Mouse (Mus musculus): ENCODE measurements at regions not wholly inside any gene's neighbourhood (a gene's known extent, or its start where the extent isn't known, plus 50 kb on each side); places are given as distances from the start of the nearest gene placed in this dataset.

- no peak for ATAC-seq (ENCODE audit: low FRiP score, low TSS enrichment)
- 86% methylated on average over 20 of the region's 20 CpGs for WGBS
- H3K4me3 ChIP-seq (ENCODE audit: low read length) = no peak overlapping the region
Measured at GRCm38 (mm10) chr8:9152313-9152925, 462.1 kb upstream of the Arglu1 start.

GRCm38 (mm10) chr8:9144362-9144761, 454.0 kb upstream of the Arglu1 start:
- Histone ChIP-seq H3K36me3 (ENCODE audit: control insufficient read depth, insufficient read depth, low read length) (no peaks in the 10 kb centered on the region), H3K27ac (ENCODE audit: low read depth, low read length) (no peak overlapping the region), H3K27me3 (ENCODE audit: control insufficient read depth, insufficient read depth, low read length) (no peaks in the 10 kb centered on the region), H3K9me3 (ENCODE audit: control insufficient read depth, low read length) (no peaks in the 10 kb centered on the region), H3K4me3 (ENCODE audit: low read length) (no peak overlapping the region), H3K9ac (ENCODE audit: low read depth, low read length) (no peak overlapping the region), H3K4me1 (ENCODE audit: control insufficient read depth, insufficient read depth, low read length) (no peaks in the 10 kb centered on the region), H3K4me2 (replicated peaks; ENCODE audit: low read depth, low read length) (no peak overlapping the region)
- ATAC-seq (ENCODE audit: low FRiP score, low TSS enrichment) = no peak
- WGBS = 93% methylated on average over 3 of the region's 3 CpGs

More at GRCm38 (mm10) chr8:9152313-9152925, 462.1 kb upstream of the Arglu1 start:
- H3K36me3 ChIP-seq (ENCODE audit: control insufficient read depth, insufficient read depth, low read length) = no peaks in the 10 kb centered on the region
- H3K27me3 ChIP-seq (ENCODE audit: control insufficient read depth, insufficient read depth, low read length) = no peaks in the 10 kb centered on the region
- H3K4me2 ChIP-seq (replicated peaks; ENCODE audit: low read depth, low read length) = no peak overlapping the region
- peaks cover 3% of the 10 kb centered on the region; the same call in 1 of the 2 replicates for H3K4me1 ChIP-seq (ENCODE audit: control insufficient read depth, insufficient read depth, low read length)
- no peak overlapping the region for H3K27ac ChIP-seq (ENCODE audit: low read depth, low read length)
- H3K9me3 ChIP-seq (ENCODE audit: control insufficient read depth, low read length) = no peaks in the 10 kb centered on the region
- H3K9ac ChIP-seq (ENCODE audit: low read depth, low read length) = no peak overlapping the region

- 49% methylated on average over 3 of the region's 3 CpGs for WGBS
- Histone ChIP-seq H3K9me3 (ENCODE audit: control insufficient read depth, low read length) (no peaks in the 10 kb centered on the region), H3K4me1 (ENCODE audit: control insufficient read depth, insufficient read depth, low read length) (no peaks in the 10 kb centered on the region), H3K27ac (ENCODE audit: low read depth, low read length) (no peak overlapping the region), H3K4me2 (replicated peaks; ENCODE audit: low read depth, low read length) (no peak overlapping the region), H3K4me3 (ENCODE audit: low read length) (no peak overlapping the region), H3K36me3 (ENCODE audit: control insufficient read depth, insufficient read depth, low read length) (no peaks in the 10 kb centered on the region), H3K27me3 (ENCODE audit: control insufficient read depth, insufficient read depth, low read length) (no peaks in the 10 kb centered on the region), H3K9ac (ENCODE audit: low read depth, low read length) (no peak overlapping the region)
- ATAC-seq (ENCODE audit: low FRiP score, low TSS enrichment) = no peak
Measured at GRCm38 (mm10) chr8:9139781-9140180, 449.5 kb upstream of the Arglu1 start.

DNA sequence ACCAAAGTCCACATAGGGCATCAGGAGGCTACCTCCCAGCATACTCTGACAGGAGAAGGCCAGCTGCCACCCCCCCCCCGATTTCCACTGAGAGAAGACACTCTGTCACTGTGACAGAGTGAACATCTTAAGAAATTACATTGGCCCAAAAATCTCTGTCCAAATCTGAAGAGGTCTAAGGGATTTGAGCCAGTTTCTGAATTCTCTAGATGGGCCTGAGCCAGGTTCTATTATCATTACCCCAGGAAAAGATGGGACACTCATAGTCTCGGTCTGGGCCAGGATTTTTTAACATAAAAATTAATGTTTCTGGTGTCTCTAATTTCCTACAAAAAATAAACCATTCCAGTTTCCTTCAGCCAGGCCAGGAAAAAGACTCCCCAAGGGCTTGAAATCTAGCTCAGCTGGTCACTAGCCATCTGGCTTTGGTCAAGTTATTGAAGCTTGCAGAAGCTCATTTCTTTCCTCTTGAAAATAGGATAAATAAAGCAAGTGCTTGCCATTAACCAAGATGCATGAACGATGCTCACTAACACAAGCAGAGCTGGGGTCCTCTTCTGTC, 448.8 kb upstream of the Arglu1 start:
- no peak overlapping the region for H3K27ac ChIP-seq (ENCODE audit: low read depth, low read length)
- no peak overlapping the region for H3K4me3 ChIP-seq (ENCODE audit: low read length)

DNA sequence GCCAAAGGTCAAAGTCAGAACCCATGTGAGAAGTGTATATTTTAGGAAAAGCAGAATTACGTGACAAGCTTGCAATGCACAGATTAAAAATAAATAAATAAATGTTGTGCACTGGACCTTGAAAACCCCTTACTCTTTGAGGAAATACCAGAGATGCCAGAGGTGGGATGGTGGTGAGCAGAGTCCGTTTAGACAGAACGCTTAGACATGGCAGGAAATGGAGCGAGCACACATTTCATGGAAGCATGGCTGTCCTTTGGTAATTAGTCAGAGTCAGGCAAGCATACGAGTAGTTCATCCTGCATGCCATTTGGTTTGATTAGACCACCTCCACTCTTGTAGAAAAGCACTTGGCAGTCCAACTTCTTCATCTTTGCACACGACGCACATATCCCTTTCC, 443.4 kb upstream of the Arglu1 start:
- no peak overlapping the region for H3K9ac ChIP-seq (ENCODE audit: low read depth, low read length)
- H3K27ac ChIP-seq (ENCODE audit: low read depth, low read length) = no peak overlapping the region
- H3K4me3 ChIP-seq (ENCODE audit: low read length) = no peak overlapping the region
- H3K9me3 ChIP-seq (ENCODE audit: control insufficient read depth, low read length) = no peaks in the 10 kb centered on the region
- H3K36me3 ChIP-seq (ENCODE audit: control insufficient read depth, insufficient read depth, low read length) = no peaks in the 10 kb centered on the region
- H3K4me1 ChIP-seq (ENCODE audit: control insufficient read depth, insufficient read depth, low read length) = peaks cover 3% of the 10 kb centered on the region; the same call in 1 of the 2 replicates
- WGBS = 37% methylated on average over 7 of the region's 7 CpGs
- H3K27me3 ChIP-seq (ENCODE audit: control insufficient read depth, insufficient read depth, low read length) = no peaks in the 10 kb centered on the region
- no peak overlapping the region for H3K4me2 ChIP-seq (replicated peaks; ENCODE audit: low read depth, low read length)
- ATAC-seq (ENCODE audit: low FRiP score, low TSS enrichment) = peak; percentile 55; the same call in 1 of the 2 replicates

More for the DNA sequence above, 448.8 kb upstream of the Arglu1 start:
- no peak for ATAC-seq (ENCODE audit: low FRiP score, low TSS enrichment)
- Histone ChIP-seq H3K9ac (ENCODE audit: low read depth, low read length) (no peak overlapping the region), H3K27me3 (ENCODE audit: control insufficient read depth, insufficient read depth, low read length) (no peaks in the 10 kb centered on the region), H3K9me3 (ENCODE audit: control insufficient read depth, low read length) (no peaks in the 10 kb centered on the region), H3K4me2 (replicated peaks; ENCODE audit: low read depth, low read length) (no peak overlapping the region), H3K36me3 (ENCODE audit: control insufficient read depth, insufficient read depth, low read length) (no peaks in the 10 kb centered on the region), H3K4me1 (ENCODE audit: control insufficient read depth, insufficient read depth, low read length) (no peaks in the 10 kb centered on the region; the same call in 1 of the 2 replicates)
- 69% methylated on average over 3 of the region's 3 CpGs for WGBS

DNA sequence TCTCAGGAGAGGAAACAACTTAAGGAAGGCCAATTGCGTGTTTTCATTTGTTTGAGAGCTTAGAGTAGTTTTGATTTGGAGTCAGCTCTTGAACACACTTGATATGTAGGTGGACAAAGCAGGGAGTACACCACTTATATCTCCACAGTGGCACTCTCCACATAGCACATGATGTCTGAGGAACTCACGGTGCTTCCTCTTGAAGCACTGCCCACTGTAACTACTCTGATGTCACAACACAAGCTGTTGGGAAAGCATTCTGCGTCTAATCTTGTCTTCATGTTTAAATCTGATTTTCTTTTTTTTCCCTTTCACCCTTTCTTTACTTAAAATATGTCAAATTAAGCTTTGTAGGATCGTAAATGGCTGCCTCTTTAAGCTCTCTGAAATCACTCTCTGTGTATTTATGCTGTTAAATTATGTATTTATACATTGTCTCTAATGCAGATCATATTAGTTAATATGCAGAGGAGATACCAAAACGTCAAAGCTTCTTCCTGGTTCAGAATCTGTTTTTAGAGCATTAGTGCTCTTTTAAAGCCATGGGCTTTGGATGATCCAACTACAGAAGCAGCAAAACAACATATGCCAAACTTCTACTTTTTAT, 442.4 kb upstream of the Arglu1 start:
- H3K4me3 ChIP-seq (ENCODE audit: low read length) = no peak overlapping the region
- no peaks in the 10 kb centered on the region for H3K9me3 ChIP-seq (ENCODE audit: control insufficient read depth, low read length)
- H3K36me3 ChIP-seq (ENCODE audit: control insufficient read depth, insufficient read depth, low read length) = no peaks in the 10 kb centered on the region
- no peak overlapping the region for H3K9ac ChIP-seq (ENCODE audit: low read depth, low read length)
- no peak overlapping the region for H3K27ac ChIP-seq (ENCODE audit: low read depth, low read length)
- H3K4me2 ChIP-seq (replicated peaks; ENCODE audit: low read depth, low read length) = no peak overlapping the region
- H3K4me1 ChIP-seq (ENCODE audit: control insufficient read depth, insufficient read depth, low read length) = peaks cover 3% of the 10 kb centered on the region; the same call in 1 of the 2 replicates
- 82% methylated on average over 5 of the region's 5 CpGs for WGBS
- ATAC-seq (ENCODE audit: low FRiP score, low TSS enrichment) = no peak
- no peaks in the 10 kb centered on the region for H3K27me3 ChIP-seq (ENCODE audit: control insufficient read depth, insufficient read depth, low read length)

GRCm38 (mm10) chr8:9131249-9131648, 440.9 kb upstream of the Arglu1 start:
- Histone ChIP-seq H3K36me3 (ENCODE audit: control insufficient read depth, insufficient read depth, low read length) (no peaks in the 10 kb centered on the region), H3K4me1 (ENCODE audit: control insufficient read depth, insufficient read depth, low read length) (peaks cover 3% of the 10 kb centered on the region; the same call in 1 of the 2 replicates), H3K27ac (ENCODE audit: low read depth, low read length) (no peak overlapping the region), H3K4me2 (replicated peaks; ENCODE audit: low read depth, low read length) (no peak overlapping the region), H3K9me3 (ENCODE audit: control insufficient read depth, low read length) (no peaks in the 10 kb centered on the region), H3K27me3 (ENCODE audit: control insufficient read depth, insufficient read depth, low read length) (no peaks in the 10 kb centered on the region), H3K9ac (ENCODE audit: low read depth, low read length) (no peak overlapping the region), H3K4me3 (ENCODE audit: low read length) (no peak overlapping the region)
- 71% methylated on average over 4 of the region's 4 CpGs for WGBS
- no peak for ATAC-seq (ENCODE audit: low FRiP score, low TSS enrichment)

GRCm38 (mm10) chr8:9124503-9124902, 434.2 kb upstream of the Arglu1 start:
- Histone ChIP-seq H3K9ac (ENCODE audit: low read depth, low read length) (no peak overlapping the region), H3K27me3 (ENCODE audit: control insufficient read depth, insufficient read depth, low read length) (no peaks in the 10 kb centered on the region), H3K27ac (ENCODE audit: low read depth, low read length) (no peak overlapping the region), H3K36me3 (ENCODE audit: control insufficient read depth, insufficient read depth, low read length) (no peaks in the 10 kb centered on the region), H3K4me2 (replicated peaks; ENCODE audit: low read depth, low read length) (no peak overlapping the region), H3K9me3 (ENCODE audit: control insufficient read depth, low read length) (no peaks in the 10 kb centered on the region), H3K4me1 (ENCODE audit: control insufficient read depth, insufficient read depth, low read length) (no peaks in the 10 kb centered on the region), H3K4me3 (ENCODE audit: low read length) (no peak overlapping the region)
- 81% methylated on average over 4 of the region's 4 CpGs for WGBS
- no peak for ATAC-seq (ENCODE audit: low FRiP score, low TSS enrichment)
